Mouse (Mus musculus): Measurements from ENCODE around the gene Nrl. TPM values are rescaled to one million over a fixed set of nuclear protein-coding genes. Genes with fewer than 3 reads are reported as not detected.

Nrl gene
- total RNA-seq, 2 experiments from 2014 or later, result 0.82 to 1.4 TPM

- peak in 1 of 2 experiments; percentile 41 for DNase-seq (ENCODE audit: low spot score in 2 of 2)
Measured at GRCm38 (mm10) chr14:55536116-55536745, 11.4 kb upstream of the Nrl start.

GRCm38 (mm10) chr14:55527940-55528339 is 3.2 kb upstream of the Nrl start:
- DNase-seq (ENCODE audit: low spot score in 2 of 2), result peak in 1 of 2 experiments; percentile 45

- no peak for DNase-seq (ENCODE audit: low spot score in 2 of 2)
Measured at GRCm38 (mm10) chr14:55526674-55527073, 1.9 kb upstream of the Nrl start.

- DNase-seq (ENCODE audit: low spot score in 2 of 2), result no peak
Measured at GRCm38 (mm10) chr14:55524062-55524461, 719 bp downstream of the Nrl start.

- peak; percentile 35 to 52 for DNase-seq (ENCODE audit: low spot score in 2 of 2)
Measured at GRCm38 (mm10) chr14:55520451-55521361, 4.1 kb downstream of the Nrl start.

GRCm38 (mm10) chr14:55519604-55520003 is 5.2 kb downstream of the Nrl start:
- DNase-seq (ENCODE audit: low spot score in 2 of 2), result peak in 1 of 2 experiments; percentile 32

- peak; percentile 62 to 84 for DNase-seq (ENCODE audit: low spot score in 2 of 2)
Measured at GRCm38 (mm10) chr14:55518897-55519296, 5.9 kb downstream of the Nrl start.

- DNase-seq (ENCODE audit: low spot score in 2 of 2), result no peak
Measured at GRCm38 (mm10) chr14:55515846-55516245, 8.9 kb downstream of the Nrl start.

GRCm38 (mm10) chr14:55513927-55514326 is 10.9 kb downstream of the Nrl start:
- no peak for DNase-seq (ENCODE audit: low spot score in 2 of 2)

- peak; percentile 55 to 80 for DNase-seq (ENCODE audit: low spot score in 2 of 2)
Measured at GRCm38 (mm10) chr14:55511037-55511436, 13.7 kb downstream of the Nrl start.

GRCm38 (mm10) chr14:55510125-55510731 is 14.6 kb downstream of the Nrl start, which contains the start of gene Cpne6:
Gene Cpne6, plus strand, starts transcription at chr14:55510445.
- DNase-seq (ENCODE audit: low spot score in 2 of 2), result peak; percentile 54 to 65

- no peak for DNase-seq (ENCODE audit: low spot score in 2 of 2)
Measured at GRCm38 (mm10) chr14:55509540-55509939, 15.2 kb downstream of the Nrl start.

GRCm38 (mm10) chr14:55507801-55508200 is 17.0 kb downstream of the Nrl start:
- DNase-seq (ENCODE audit: low spot score in 2 of 2), result no peak

GRCm38 (mm10) chr14:55505612-55506011 is 19.2 kb downstream of the Nrl start:
- no peak for DNase-seq (ENCODE audit: low spot score in 2 of 2)

GRCm38 (mm10) chr14:55497449-55497821 is 27.3 kb downstream of the Nrl start:
- DNase-seq (ENCODE audit: low spot score in 2 of 2), result peak; percentile 81 to 92

GRCm38 (mm10) chr14:55496761-55497448 is 27.9 kb downstream of the Nrl start:
- no peak for DNase-seq (ENCODE audit: low spot score in 2 of 2)

- no peak for DNase-seq (ENCODE audit: low spot score in 2 of 2)
Measured at GRCm38 (mm10) chr14:55495509-55496240, 29.1 kb downstream of the Nrl start.

GRCm38 (mm10) chr14:55492103-55492502 is 32.7 kb downstream of the Nrl start:
- no peak for DNase-seq (ENCODE audit: low spot score in 2 of 2)

GRCm38 (mm10) chr14:55491291-55491833 is 33.4 kb downstream of the Nrl start:
- peak; percentile 61 to 65 for DNase-seq (ENCODE audit: low spot score in 2 of 2)

All from left cerebral cortex, adult 18-20 months (tissue).